Mouse (Mus musculus) kidney, postnatal 25 days (tissue): ENCODE results near the gene Zfp777.

Experiments
- DNase-seq, 2 experiments: peaks; one replicate each; pipeline ENCODE4 v3.0.0; 2021; ENCODE audit warnings: mixed read lengths in 2 of 2

The Zfp777 gene

GRCm38 (mm10) chr6:48025905-48026660 is 22.6 kb downstream of the Zfp777 start:
- DNase-seq, result no peak

DNA sequence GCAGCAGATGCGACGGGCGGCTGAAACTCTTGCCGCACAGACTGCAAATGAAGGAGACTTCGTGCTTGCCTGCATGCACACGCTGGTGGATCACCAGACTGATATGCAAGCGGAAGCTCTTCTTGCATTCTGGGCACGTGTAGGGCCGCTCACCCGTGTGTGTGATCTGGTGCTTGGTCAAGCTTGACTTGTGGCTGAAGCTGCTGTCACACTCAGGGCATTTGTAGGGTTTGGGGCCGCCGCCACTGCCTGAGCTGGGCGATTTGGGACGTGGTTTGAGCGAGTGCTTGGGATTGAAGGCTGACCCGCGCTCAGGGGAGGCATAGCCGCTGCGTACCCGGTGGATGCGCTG is 23.7 kb downstream of the Zfp777 start:
- DNase-seq, result no peak

DNA sequence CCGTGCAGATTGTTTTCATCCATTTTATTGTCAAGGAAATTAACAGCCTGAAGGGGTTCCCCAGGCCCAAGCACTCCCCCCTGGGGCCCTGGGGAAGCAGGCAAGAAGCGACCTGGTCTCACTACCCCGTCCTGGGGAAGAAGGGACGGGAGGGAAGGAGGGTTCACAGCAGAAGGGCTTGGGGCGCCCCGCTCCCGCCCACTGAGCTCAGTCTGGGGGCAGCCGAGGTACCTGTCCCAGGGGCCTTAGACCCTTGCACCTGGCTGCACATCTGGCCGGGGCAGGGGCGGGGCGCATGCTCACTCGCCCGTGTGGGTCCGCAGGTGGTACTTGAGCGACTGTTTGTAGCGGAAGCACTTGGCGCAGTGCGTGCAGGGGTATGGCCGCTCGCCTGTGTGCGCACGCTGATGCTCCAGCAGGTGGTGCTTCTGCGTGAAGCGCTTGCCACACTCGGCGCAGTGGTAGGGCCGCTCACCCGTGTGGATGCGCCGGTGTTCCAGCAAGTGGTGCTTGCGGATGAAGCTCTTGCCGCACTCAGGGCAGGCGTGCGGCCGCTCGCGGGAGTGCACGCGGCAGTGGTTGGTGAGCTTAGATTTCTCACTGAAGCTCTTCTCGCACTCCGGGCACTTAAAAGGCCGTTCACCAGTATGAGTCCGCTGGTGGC is 24.2 kb downstream of the Zfp777 start:
- DNase-seq, result peak in 1 of 2 experiments; percentile 48

- DNase-seq, result no peak
These were observed 26.0 kb downstream of the Zfp777 start for GRCm38 (mm10) chr6:48022672-48023071.

DNA sequence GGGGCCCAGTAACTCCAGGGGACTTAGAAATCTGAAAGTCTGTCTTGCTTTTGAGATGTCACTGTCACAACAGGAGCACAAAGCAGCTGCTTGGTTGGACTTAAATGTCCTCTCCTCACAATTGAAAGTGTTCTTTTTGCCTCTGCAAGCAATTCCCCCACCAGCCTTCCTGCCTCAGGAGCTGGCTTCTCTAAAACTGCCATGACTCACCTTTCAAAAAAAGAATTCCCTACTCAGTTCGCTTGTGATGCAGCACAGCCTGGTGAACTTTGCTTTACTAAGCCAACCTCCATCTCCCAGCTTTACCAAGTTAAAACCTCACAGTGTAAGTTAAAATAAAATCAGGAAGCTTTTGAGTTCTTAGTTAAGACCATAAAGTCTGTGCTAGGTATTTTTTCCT is 27.0 kb downstream of the Zfp777 start:
- no peak for DNase-seq

DNA sequence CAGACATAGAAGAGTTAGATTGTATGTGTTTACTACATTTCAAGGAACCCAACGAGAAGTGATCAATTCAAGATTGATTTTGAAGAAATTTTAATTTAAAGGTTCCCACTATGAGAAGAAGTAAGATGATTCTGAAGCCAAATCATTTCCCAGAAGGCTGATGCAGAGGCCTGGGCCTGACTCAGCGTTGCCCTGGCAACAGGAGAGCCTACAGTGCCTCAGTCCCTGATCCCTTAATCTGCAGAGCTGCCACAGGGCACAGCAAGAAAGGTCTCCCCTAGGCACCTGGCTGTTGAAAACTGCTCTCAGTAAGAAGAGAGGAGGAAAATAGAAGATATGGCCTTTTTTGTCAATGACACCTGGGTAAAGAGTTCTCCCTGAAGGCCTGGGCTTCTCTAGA is 28.7 kb downstream of the Zfp777 start:
- no peak for DNase-seq

GRCm38 (mm10) chr6:48016841-48017240 is 31.9 kb downstream of the Zfp777 start:
- no peak for DNase-seq

GRCm38 (mm10) chr6:48016090-48016521 is 32.6 kb downstream of the Zfp777 start:
- peak; percentile 71 to 85 for DNase-seq

GRCm38 (mm10) chr6:48010727-48011126 is 38.0 kb downstream of the Zfp777 start:
- no peak for DNase-seq

DNA sequence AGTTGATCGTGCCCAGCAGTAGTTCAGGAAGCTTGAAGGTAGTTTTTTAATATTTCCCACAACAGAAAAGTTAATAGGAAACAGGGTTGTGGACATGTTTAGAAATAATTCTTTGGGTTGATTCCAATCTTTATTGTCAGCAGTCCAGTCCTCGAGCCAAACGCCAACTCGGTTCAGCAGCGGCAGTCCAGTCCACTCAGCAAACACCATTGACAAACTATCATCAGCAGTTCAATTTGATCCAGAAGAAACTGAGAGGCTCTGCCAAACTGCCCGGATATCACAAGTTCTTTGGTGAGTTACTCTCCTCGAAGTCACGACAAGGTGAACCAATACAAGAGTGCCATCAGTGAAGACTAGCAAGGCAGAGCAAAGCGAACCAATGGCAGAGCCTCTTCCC is 53.0 kb downstream of the Zfp777 start:
- no peak for DNase-seq

- DNase-seq, result no peak
These were observed 64.8 kb downstream of the Zfp777 start for GRCm38 (mm10) chr6:47983936-47984335.

- DNase-seq, result peak; percentile 83 to 87
These were observed 69.8 kb downstream of the Zfp777 start for GRCm38 (mm10) chr6:47978897-47979368.

GRCm38 (mm10) chr6:47974599-47974998 is 74.1 kb downstream of the Zfp777 start:
- no peak for DNase-seq
